Comparison of ENCODE assay signal across 10 mouse cellular contexts in the genomic region with DNA sequence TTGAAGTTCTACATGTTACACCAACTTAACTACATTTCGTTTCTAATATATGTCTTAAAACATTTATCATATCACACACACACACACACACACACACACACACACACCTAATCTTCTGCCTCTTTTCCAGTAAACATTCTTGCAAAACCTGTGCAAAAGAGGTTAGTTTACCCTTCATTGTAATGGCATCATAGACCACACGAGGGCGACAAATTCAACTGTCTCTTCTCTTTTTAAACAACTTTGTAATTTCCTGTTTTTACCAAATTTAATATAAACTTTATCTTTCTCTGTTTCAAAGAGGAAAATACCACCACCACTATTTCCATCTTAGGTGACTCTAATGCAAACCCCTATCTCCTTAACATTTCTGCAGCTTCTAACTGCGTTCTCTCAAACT.
DNase-seq lines count a peak whose midpoint lies in the region; ATAC-seq lines count a peak whose summit lies in the region.
"Had no signal": no experiment of that assay in that cellular context is flagged by ENCODE, and none has a peak within 500 bp of the region (broad histone marks: within the 10 kb centered on the region; RNA-seq: fewer than 3 reads in every experiment).

No protein-coding gene starts in this region.

- H3K36me3 ChIP-seq in midbrain, embryonic 10.5 days, result no peaks in the 10 kb centered on the region
- no peaks in the 10 kb centered on the region for H3K36me3 ChIP-seq in midbrain, embryonic 16.5 days (ENCODE audit: control insufficient read depth, insufficient read depth, low read length)
- no peaks in the 10 kb centered on the region for H3K36me3 ChIP-seq in limb, embryonic 10.5 days
- H3K36me3 ChIP-seq: G1E; limb, embryonic 15.5 days had no signal

- H3K27ac ChIP-seq in midbrain, embryonic 10.5 days (replicated peaks), result no peak overlapping the region
- no peak overlapping the region for H3K27ac ChIP-seq in midbrain, embryonic 16.5 days (ENCODE audit: low read length)
- H3K27ac ChIP-seq in limb, embryonic 10.5 days, result no peak overlapping the region
- H3K27ac ChIP-seq: limb, embryonic 15.5 days had no signal

- 34% methylated on average over 4 of the region's 4 CpGs for WGBS in midbrain, embryonic 10.5 days
- 33% methylated on average over 4 of the region's 4 CpGs for WGBS in midbrain, embryonic 16.5 days
- 35% methylated on average over 4 of the region's 4 CpGs for WGBS in limb, embryonic 10.5 days

- ATAC-seq in frontal cortex, adult (ENCODE audit: low TSS enrichment), result no peak
- ATAC-seq in midbrain, embryonic 16.5 days, result no peak

- peak; percentile 25 to 50 for DNase-seq in frontal cortex, postnatal 36 days (ENCODE audit: low spot score in 2 of 2)
- DNase-seq in midbrain, embryonic 10.5 days (ENCODE audit: low spot score), result peak; percentile 18
- DNase-seq in c-Kit-positive CD71-negative TER-119-negative erythroid progenitor cells, embryonic 14.5 days (ENCODE audit: low read depth), result peak; percentile 8
- DNase-seq in limb, embryonic 10.5 days (ENCODE audit: low spot score), result peak; percentile 39
- DNase-seq in gastrocnemius, adult 8-10 months (ENCODE audit: low spot score in 2 of 2), result no peak
- DNase-seq in thymus, adult 18-20 months, result no peak

- H3K4me1 ChIP-seq in midbrain, embryonic 10.5 days, result no peaks in the 10 kb centered on the region
- no peaks in the 10 kb centered on the region for H3K4me1 ChIP-seq in midbrain, embryonic 16.5 days (ENCODE audit: control insufficient read depth, insufficient read depth, low read length)
- H3K4me1 ChIP-seq in limb, embryonic 10.5 days, result no peaks in the 10 kb centered on the region
- H3K4me1 ChIP-seq: limb, embryonic 15.5 days had no signal

- H3K27me3 ChIP-seq in midbrain, embryonic 10.5 days (ENCODE audit: low read depth, poor library complexity, severe bottlenecking), result no peaks in the 10 kb centered on the region
- H3K27me3 ChIP-seq in midbrain, embryonic 16.5 days (ENCODE audit: control insufficient read depth, insufficient read depth, low read depth, low read length), result no peaks in the 10 kb centered on the region
- H3K27me3 ChIP-seq in limb, embryonic 10.5 days (ENCODE audit: low read depth, poor library complexity, severe bottlenecking), result no peaks in the 10 kb centered on the region
- H3K27me3 ChIP-seq: limb, embryonic 15.5 days had no signal

- no peak overlapping the region for H3K4me2 ChIP-seq in midbrain, embryonic 16.5 days (ENCODE audit: low read length)
- H3K4me2 ChIP-seq: limb, embryonic 15.5 days had no signal

- no peak overlapping the region for H3K9ac ChIP-seq in midbrain, embryonic 16.5 days (ENCODE audit: low read depth, low read length)
- H3K9ac ChIP-seq: limb, embryonic 15.5 days had no signal

- H3K4me3 ChIP-seq in midbrain, embryonic 10.5 days, result no peak overlapping the region
- H3K4me3 ChIP-seq in midbrain, embryonic 16.5 days (ENCODE audit: low read depth, low read length), result no peak overlapping the region
- H3K4me3 ChIP-seq in limb, embryonic 10.5 days, result no peak overlapping the region
- H3K4me3 ChIP-seq: limb, embryonic 15.5 days had no signal

- H3K9me3 ChIP-seq in midbrain, embryonic 10.5 days (replicated peaks), result no peaks in the 10 kb centered on the region
- H3K9me3 ChIP-seq in midbrain, embryonic 16.5 days (replicated peaks; ENCODE audit: control insufficient read depth, low read length, poor library complexity, severe bottlenecking), result no peaks in the 10 kb centered on the region
- no peaks in the 10 kb centered on the region for H3K9me3 ChIP-seq in limb, embryonic 10.5 days (replicated peaks)
- H3K9me3 ChIP-seq: limb, embryonic 15.5 days had no signal

Comparison
In these comparisons a context has a peak if more than half of its experiments do, and no peak if none do; other contexts are left out.
1. DNase-seq: peak in frontal cortex, postnatal 36 days (2 of 2), midbrain, embryonic 10.5 days (single experiment), c-Kit-positive CD71-negative TER-119-negative erythroid progenitor cells, embryonic 14.5 days (single experiment) and limb, embryonic 10.5 days (single experiment); none in gastrocnemius, adult 8-10 months (0 of 2) and thymus, adult 18-20 months (0 of 2).